Mouse (Mus musculus): Measurements from ENCODE around the gene Uqcrfs1. TPM values are rescaled to one million over a fixed set of nuclear protein-coding genes. Genes with fewer than 3 reads are reported as not detected.

Uqcrfs1 gene
- polyA plus RNA-seq, 1 experiment: 1,235 TPM

DNA sequence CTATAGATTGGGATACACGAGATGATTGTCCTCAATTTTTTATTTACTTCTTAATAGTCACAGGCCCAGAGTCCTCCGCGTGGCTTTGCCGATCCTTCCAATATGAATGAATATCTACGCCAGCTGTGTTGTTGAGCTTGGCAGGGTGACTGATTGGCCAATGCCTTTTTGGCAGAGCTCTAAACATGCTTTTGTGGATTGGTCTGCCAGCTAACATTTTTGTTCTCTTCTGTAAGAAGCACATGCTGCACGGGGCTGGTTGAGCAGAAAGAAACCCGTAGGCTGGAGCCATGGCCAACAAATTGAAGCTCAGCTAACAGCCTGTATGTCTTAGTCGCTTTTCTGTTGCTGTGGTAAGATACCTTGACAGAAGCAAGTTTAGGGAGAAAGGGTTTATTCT lies 20.2 kb downstream of the Uqcrfs1 start:
- no peak overlapping the region for H3K27ac ChIP-seq (replicated peaks; ENCODE audit: low read depth, low read length)
- H3K4me3 ChIP-seq (ENCODE audit: insufficient read depth, low read depth, low read length): no peak overlapping the region
- 0 out of 2 replicates have a peak, but pooled peaks cover 5% of the 10 kb centered on the region for H3K4me1 ChIP-seq (ENCODE audit: control insufficient read depth, insufficient read depth, insufficient read length, low read length)

DNA sequence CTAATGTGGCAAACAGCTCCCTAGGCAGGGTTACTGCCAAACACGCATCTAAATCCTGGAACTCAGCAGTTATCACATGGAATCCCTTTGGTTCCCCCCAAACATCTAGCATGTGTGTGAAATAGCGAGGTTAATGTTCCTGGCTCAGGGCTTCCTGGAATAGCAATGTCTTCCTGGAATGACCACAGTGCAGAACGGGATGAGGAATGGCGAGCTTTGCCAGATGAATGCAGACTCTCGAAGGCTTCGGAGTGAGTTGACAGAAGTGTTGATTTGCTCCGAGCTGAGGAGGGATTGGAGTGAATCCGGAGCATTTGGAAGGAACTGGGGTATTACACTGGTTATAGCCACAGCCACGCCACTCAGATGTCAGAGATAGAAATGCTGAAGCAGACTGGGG lies 21.2 kb downstream of the Uqcrfs1 start:
- Histone ChIP-seq H3K4me1 (ENCODE audit: control insufficient read depth, insufficient read depth, insufficient read length, low read length) (0 out of 2 replicates have a peak, but pooled peaks cover 5% of the 10 kb centered on the region), H3K4me3 (ENCODE audit: insufficient read depth, low read depth, low read length) (no peak overlapping the region), H3K27ac (replicated peaks; ENCODE audit: low read depth, low read length) (no peak overlapping the region)

DNA sequence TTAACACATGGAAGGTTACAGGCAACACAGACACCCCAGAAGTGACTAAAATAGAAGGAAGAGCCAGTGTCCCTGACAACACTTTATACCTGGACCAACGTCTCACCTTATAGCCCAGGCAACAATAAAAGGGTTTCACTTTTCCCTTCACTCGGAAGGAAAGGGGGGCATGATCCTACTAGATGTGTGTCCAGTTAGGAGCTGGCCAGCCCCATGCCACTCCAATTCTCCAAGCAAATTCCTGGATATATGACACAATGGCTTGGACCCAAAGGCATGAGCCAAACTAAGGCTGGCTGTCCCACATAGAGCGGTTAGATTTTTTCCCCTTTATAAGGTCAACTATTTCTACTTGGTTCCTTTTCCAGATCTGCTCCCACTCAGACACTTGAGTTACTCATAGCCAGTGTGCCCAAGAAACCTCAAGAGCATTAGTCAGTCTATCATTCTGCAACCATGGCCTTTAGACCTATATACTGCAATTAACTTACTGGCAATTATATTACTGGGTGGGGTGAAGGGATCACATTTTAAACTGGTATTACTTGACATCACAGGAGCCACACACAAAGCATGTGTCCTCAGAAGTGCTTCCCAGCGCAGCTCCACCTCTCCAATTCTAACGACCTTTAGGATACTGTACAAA lies 21.8 kb downstream of the Uqcrfs1 start:
- no peak overlapping the region for H3K27ac ChIP-seq (replicated peaks; ENCODE audit: low read depth, low read length)
- H3K4me1 ChIP-seq (ENCODE audit: control insufficient read depth, insufficient read depth, insufficient read length, low read length): 0 out of 2 replicates have a peak, but pooled peaks cover 5% of the 10 kb centered on the region
- H3K4me3 ChIP-seq (ENCODE audit: insufficient read depth, low read depth, low read length): no peak overlapping the region

DNA sequence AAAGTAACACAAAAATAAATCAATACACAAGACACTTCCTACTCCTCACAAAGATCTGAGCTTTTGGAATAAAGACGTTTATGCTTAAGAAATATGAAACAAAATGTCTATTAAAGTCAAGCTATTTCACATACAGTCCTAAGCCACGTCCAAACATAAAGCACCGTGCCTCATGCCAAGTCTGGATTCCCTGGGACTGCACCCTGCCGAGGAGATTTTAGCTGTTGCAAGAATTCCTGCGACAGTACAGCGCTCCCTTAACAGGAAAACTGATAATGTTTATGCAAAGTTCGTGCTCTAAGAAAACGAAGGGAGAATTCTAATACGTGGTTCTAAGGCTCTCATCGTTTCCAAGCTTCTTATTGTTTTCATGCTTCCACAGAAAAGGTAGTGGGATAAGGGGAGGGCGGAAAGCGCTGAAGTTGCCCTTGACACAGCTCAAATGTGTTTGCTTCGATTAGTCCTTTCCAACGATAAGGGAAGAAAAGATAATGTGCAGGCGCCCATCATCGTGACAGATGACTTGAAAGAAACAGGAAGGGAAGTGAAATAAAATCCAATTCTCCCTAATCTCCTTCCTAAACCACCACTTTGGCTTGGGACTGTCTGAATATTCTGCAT lies 23.8 kb downstream of the Uqcrfs1 start:
- Histone ChIP-seq H3K4me3 (ENCODE audit: insufficient read depth, low read depth, low read length) (no peak overlapping the region), H3K27ac (replicated peaks; ENCODE audit: low read depth, low read length) (no peak overlapping the region), H3K4me1 (ENCODE audit: control insufficient read depth, insufficient read depth, insufficient read length, low read length) (0 out of 2 replicates have a peak, but pooled peaks cover 5% of the 10 kb centered on the region)

DNA sequence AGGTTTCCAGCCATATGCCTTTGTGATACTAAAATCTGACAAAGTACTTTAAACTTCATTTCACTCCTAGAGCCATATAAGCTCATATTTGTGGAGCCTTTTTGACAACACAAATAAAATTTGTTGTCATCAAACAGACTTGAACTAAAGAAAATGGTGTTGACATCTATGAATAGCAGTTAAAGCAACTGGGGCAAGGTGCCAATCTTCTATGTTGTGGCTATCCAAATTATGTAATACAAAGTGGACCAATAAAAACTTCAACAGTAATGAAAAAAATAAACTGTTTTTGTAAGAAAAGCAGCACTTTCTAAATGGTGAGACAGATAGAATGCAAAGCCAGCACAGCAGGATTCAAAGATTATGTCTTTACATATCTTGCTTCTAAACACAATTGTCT lies 27.0 kb downstream of the Uqcrfs1 start:
- H3K4me3 ChIP-seq (ENCODE audit: insufficient read depth, low read depth, low read length): no peak overlapping the region
- no peak overlapping the region for H3K27ac ChIP-seq (replicated peaks; ENCODE audit: low read depth, low read length)
- H3K4me1 ChIP-seq (ENCODE audit: control insufficient read depth, insufficient read depth, insufficient read length, low read length): no peaks in the 10 kb centered on the region

DNA sequence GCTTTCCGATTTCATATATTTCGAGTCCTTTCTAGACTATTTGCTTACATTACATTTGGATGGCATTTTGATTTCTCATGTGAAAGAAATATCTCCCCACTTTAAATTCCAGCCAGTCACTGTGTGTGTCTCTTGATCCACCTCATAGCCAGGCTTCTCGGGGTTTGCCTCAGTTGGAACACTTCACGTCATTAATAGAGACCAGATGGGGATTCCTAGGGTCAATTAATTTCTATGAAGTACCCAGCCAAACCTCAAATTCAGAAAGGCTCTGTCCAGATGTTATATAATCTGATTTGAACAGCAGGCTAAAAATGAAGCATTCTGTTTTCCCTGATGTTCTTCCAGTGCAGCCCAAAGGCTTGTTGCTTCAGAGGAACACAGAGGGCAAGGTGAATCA lies 37.5 kb downstream of the Uqcrfs1 start:
- no peak overlapping the region for H3K27ac ChIP-seq (replicated peaks; ENCODE audit: low read depth, low read length)
- no peak overlapping the region for H3K4me3 ChIP-seq (ENCODE audit: insufficient read depth, low read depth, low read length)
- no peaks in the 10 kb centered on the region for H3K4me1 ChIP-seq (ENCODE audit: control insufficient read depth, insufficient read depth, insufficient read length, low read length)

DNA sequence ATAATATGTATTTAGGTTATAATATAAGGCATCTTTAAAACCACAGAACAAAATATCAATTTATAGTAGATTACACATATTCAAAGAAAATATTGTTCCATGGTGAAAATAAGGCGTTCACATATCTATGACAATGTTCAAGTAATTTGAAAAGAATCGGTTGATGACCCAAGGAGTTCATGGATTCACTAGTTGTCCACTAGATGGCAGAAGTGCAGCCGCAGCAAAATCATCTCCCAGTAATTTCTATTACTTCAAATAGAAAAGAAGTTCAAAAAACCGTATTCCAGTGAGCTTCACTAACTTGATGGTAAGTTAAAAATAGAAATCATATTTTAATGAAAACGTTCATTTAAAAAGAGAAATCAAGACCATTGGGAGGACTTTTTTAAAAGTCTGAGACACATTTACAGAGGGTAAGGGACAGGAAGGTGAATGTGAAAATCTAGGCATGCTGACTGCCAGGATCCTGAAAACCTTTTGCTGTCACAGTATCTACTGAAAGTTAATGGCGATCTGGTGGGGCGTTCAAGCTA lies 43.2 kb downstream of the Uqcrfs1 start:
- no peak overlapping the region for H3K4me3 ChIP-seq (ENCODE audit: insufficient read depth, low read depth, low read length)
- H3K4me1 ChIP-seq (ENCODE audit: control insufficient read depth, insufficient read depth, insufficient read length, low read length): no peaks in the 10 kb centered on the region

More for the DNA sequence above, 43.2 kb downstream of the Uqcrfs1 start:
- H3K27ac ChIP-seq (replicated peaks; ENCODE audit: low read depth, low read length): no peak overlapping the region

Other genes starting within 250 kb of the Uqcrfs1 start
- gene Agtr1a, start 208.9 kb downstream of the Uqcrfs1 start, polyA plus RNA-seq (2012; ENCODE audit: insufficient read depth, insufficient read length, missing spikeins): 2.1 and 5.4 TPM in 2 replicates
- 26.7 and 40.2 TPM in 2 replicates for gene Dusp22, start 114.6 kb upstream of the Uqcrfs1 start, polyA plus RNA-seq (2012; ENCODE audit: insufficient read depth, insufficient read length, missing spikeins)
- gene Irf4, start 203.9 kb upstream of the Uqcrfs1 start, polyA plus RNA-seq (2012; ENCODE audit: insufficient read depth, insufficient read length, missing spikeins): 2.7 and 8.0 TPM in 2 replicates